Mouse (Mus musculus): ENCODE measurements around the gene Dus1l. TPM values are rescaled to one million over a fixed set of nuclear protein-coding genes. Genes with fewer than 3 reads are reported as not detected.
A peak's percentile ranks its signal among the peaks of the same experiment; 100 is the strongest.
"Not testable (repeated sequence)": the region's sequence is repeated elsewhere in the genome, so short reads cannot be mapped to it uniquely, and the experiment has no call there.

The Dus1l gene
- polyA plus RNA-seq, 1 experiment from 2014 or later, result 17.1 TPM

DNA sequence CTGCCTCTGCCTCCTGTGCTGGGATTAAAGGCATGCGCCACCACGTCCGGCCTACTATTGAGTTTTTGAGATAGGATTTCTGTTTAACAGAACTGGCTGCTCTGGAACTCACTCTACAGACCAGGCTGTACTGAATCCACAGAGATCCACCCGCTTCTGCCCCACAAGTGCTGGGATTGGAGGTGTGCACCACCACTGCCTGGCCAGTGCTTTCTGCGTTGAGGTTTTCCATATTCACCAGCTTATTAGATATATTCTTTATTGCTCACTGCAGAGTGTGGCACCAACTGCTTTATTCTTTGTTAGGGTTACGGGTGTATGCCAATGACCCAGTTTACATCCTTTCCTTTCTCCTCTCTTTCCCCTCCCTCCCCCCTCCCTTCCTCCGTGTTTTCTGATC lies 8.1 kb upstream of the Dus1l start:
- H3K79me2 ChIP-seq (ENCODE audit: inconsistent target), result no peaks in the 10 kb centered on the region
- WGBS (ENCODE audit: missing documents), result 87% methylated on average over 7 of the region's 7 CpGs
- H3K36me3 ChIP-seq (ENCODE audit: inconsistent target), result peaks cover 27% of the 10 kb centered on the region
- H3K4me3 ChIP-seq (ENCODE audit: inconsistent target), result no peak overlapping the region
- no peak overlapping the region for H3K27ac ChIP-seq

- H3K4me3 ChIP-seq (ENCODE audit: inconsistent target), result no peak overlapping the region
- no peaks in the 10 kb centered on the region for H3K36me3 ChIP-seq (ENCODE audit: inconsistent target)
- H3K27ac ChIP-seq, result peak overlapping the region; percentile 28
- 26% methylated on average over 10 of the region's 10 CpGs for WGBS (ENCODE audit: missing documents)
- peaks cover 8% of the 10 kb centered on the region for H3K79me2 ChIP-seq (ENCODE audit: inconsistent target)
Measured at GRCm38 (mm10) chr11:120800061-120800904, 4.1 kb upstream of the Dus1l start.

- Histone ChIP-seq H3K36me3 (ENCODE audit: inconsistent target) (no peaks in the 10 kb centered on the region; the same call in 1 of the 2 replicates), H3K4me3 (ENCODE audit: inconsistent target) (no peak overlapping the region), H3K27ac (no peak overlapping the region), H3K79me2 (ENCODE audit: inconsistent target) (peaks cover 17% of the 10 kb centered on the region)
- 41% methylated on average over 2 of the region's 6 CpGs for WGBS (ENCODE audit: missing documents)
Measured at GRCm38 (mm10) chr11:120799316-120799890, 3.2 kb upstream of the Dus1l start.

- 22% methylated on average over 3 of the region's 3 CpGs for WGBS (ENCODE audit: missing documents)
- no peak overlapping the region for H3K27ac ChIP-seq
- no peak overlapping the region for H3K4me3 ChIP-seq (ENCODE audit: inconsistent target)
- peaks cover 11% of the 10 kb centered on the region; the same call in 1 of the 2 replicates for H3K36me3 ChIP-seq (ENCODE audit: inconsistent target)
- peaks cover 21% of the 10 kb centered on the region for H3K79me2 ChIP-seq (ENCODE audit: inconsistent target)
Measured at GRCm38 (mm10) chr11:120798244-120798643, 2.0 kb upstream of the Dus1l start.

GRCm38 (mm10) chr11:120796614-120796946 lies 377 bp upstream of the Dus1l start:
- peaks cover 21% of the 10 kb centered on the region for H3K79me2 ChIP-seq (ENCODE audit: inconsistent target)
- H3K36me3 ChIP-seq (ENCODE audit: inconsistent target), result peaks cover 26% of the 10 kb centered on the region
- no peak overlapping the region for H3K4me3 ChIP-seq (ENCODE audit: inconsistent target)
- WGBS (ENCODE audit: missing documents), result 31% methylated on average over 8 of the region's 8 CpGs
- H3K27ac ChIP-seq, result peak overlapping the region; percentile 43

- Histone ChIP-seq H3K4me3 (ENCODE audit: inconsistent target) (no peak overlapping the region), H3K36me3 (ENCODE audit: inconsistent target) (peaks cover 57% of the 10 kb centered on the region), H3K27ac (no peak overlapping the region), H3K79me2 (ENCODE audit: inconsistent target) (peaks cover 21% of the 10 kb centered on the region)
- 95% methylated on average over 9 of the region's 9 CpGs for WGBS (ENCODE audit: missing documents)
Measured at GRCm38 (mm10) chr11:120792652-120793051, 3.6 kb downstream of the Dus1l start.

GRCm38 (mm10) chr11:120789810-120790209 lies 6.4 kb downstream of the Dus1l start:
- Histone ChIP-seq H3K79me2 (ENCODE audit: inconsistent target) (peaks cover 21% of the 10 kb centered on the region), H3K27ac (no peak overlapping the region), H3K4me3 (ENCODE audit: inconsistent target) (no peak overlapping the region), H3K36me3 (ENCODE audit: inconsistent target) (peaks cover 68% of the 10 kb centered on the region)
- WGBS (ENCODE audit: missing documents), result 86% methylated on average over 2 of the region's 3 CpGs

DNA sequence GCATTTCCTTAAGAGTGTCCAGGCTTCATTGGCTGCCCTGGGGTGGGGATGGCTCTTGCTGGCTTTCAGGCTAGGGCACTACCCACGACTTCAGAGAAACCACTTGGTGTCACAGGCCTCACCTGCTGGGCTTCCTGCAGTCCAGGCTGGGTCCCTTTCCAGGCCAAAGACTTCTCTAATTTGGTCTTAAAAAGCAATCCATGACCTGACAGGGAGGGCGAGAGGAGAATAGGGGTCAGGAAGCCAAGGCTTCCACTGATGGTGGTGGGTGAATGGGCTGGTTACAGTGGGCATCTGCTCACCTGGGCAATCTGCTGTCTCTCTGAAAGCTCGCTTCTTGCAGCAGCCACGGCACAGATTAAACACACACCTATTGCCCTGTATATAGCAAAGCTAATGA lies 6.8 kb downstream of the Dus1l start:
- H3K36me3 ChIP-seq (ENCODE audit: inconsistent target), result peaks cover 67% of the 10 kb centered on the region
- WGBS (ENCODE audit: missing documents), result 95% methylated on average over 4 of the region's 4 CpGs
- H3K27ac ChIP-seq, result no peak overlapping the region
- H3K79me2 ChIP-seq (ENCODE audit: inconsistent target), result peaks cover 18% of the 10 kb centered on the region
- H3K4me3 ChIP-seq (ENCODE audit: inconsistent target), result no peak overlapping the region

DNA sequence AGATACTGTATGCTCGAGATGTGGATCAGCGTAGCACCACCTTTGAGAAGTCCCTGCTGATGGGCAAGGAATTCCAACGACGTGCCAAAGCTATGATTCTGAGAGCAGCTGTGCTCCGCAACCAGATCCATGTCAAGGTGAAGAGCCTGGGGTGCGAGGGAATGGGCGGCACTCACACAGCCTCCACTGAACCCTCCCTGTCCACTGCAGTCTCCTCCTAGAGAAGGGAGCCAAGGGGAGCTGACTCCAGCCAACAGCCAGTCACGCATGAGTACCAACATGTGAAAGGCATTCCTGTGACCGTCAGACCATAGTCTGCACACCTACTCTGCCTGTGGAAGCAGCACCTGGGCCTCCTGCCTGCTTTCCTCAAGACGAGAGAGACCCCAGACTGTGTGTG lies 7.7 kb downstream of the Dus1l start:
- Histone ChIP-seq H3K79me2 (ENCODE audit: inconsistent target) (peaks cover 15% of the 10 kb centered on the region), H3K36me3 (ENCODE audit: inconsistent target) (peaks cover 59% of the 10 kb centered on the region)
- 96% methylated on average over 4 of the region's 10 CpGs for WGBS (ENCODE audit: missing documents)
- not testable (repeated sequence) for H3K4me3 ChIP-seq (ENCODE audit: inconsistent target); H3K27ac ChIP-seq

DNA sequence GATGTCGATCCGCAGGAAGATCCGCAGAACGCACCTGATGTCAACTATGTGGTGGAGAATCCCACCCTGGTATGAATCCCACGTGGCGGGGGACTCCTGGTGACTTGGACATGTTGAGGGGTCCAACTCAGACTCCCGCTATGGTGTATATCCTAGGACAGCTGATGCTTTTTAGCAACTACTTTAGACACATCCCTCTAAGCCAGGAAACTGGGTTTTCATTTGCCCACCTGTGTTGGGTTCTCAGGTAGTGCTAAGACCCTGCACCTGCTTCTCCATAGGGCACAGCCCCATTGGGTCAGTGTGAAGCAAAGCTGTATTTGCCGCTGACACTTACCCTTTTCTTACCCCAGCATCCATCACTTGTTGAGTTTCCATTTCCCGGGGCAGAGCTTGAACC lies 11.1 kb downstream of the Dus1l start:
- WGBS (ENCODE audit: missing documents), result 51% methylated on average over 9 of the region's 9 CpGs
- peaks cover 28% of the 10 kb centered on the region; the same call in 1 of the 2 replicates for H3K36me3 ChIP-seq (ENCODE audit: inconsistent target)
- H3K27ac ChIP-seq, result no peak overlapping the region
- H3K79me2 ChIP-seq (ENCODE audit: inconsistent target), result peaks cover 15% of the 10 kb centered on the region
- peak overlapping the region; percentile 61 for H3K4me3 ChIP-seq (ENCODE audit: inconsistent target)

- Histone ChIP-seq H3K36me3 (ENCODE audit: inconsistent target) (peaks cover 19% of the 10 kb centered on the region; the same call in 1 of the 2 replicates), H3K4me3 (ENCODE audit: inconsistent target) (peak within 1 kb of the TSS; percentile 61), H3K27ac (no peak within 1 kb of the TSS), H3K79me2 (ENCODE audit: inconsistent target) (peaks cover 15% of the 10 kb centered on the region)
- 0% methylated on average over 38 of the region's 107 CpGs for WGBS (ENCODE audit: missing documents)
Measured at GRCm38 (mm10) chr11:120784064-120784791, 12.0 kb downstream of the Dus1l start, which contains the start of the genes Rfng and Gps1. Gene Rfng, minus strand, starts transcription at chr11:120784207. Gene Gps1, plus strand, starts transcription at chr11:120784272.

DNA sequence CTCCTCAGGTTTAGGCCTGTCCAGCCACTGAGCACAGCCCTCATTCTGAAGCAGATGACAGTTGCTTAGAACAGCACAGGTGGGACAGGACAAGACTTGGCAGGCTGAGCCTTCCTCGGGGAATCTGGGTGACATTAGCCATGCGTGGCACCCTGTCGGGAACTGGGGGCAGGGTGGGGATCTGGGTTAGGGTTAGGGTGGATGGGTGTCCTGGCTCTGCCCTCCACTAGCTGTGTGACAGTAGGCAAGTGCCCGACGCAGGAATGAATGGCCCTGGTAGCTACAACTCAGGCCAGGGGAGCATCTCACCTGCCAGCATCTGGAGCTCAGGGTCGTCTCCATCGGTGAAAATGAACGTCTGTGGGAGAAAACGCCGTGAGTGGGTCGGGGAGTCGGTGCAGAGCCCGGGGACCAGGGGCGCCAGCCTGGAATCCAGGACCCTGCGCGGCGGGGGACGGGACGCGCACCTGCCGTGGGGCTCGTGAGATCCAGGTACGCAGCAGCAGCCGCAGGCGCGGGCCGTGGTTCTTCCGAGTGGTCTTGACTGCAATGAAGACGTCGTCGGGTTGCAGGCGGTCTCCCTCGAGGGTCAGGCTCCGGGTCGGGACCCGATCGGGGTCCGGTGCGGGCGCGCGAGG lies 12.7 kb downstream of the Dus1l start:
- WGBS (ENCODE audit: missing documents), result 6% methylated on average over 38 of the region's 42 CpGs
- Histone ChIP-seq H3K79me2 (ENCODE audit: inconsistent target) (peaks cover 15% of the 10 kb centered on the region), H3K4me3 (ENCODE audit: inconsistent target) (peak overlapping the region; percentile 27), H3K27ac (no peak overlapping the region), H3K36me3 (ENCODE audit: inconsistent target) (peaks cover 16% of the 10 kb centered on the region; the same call in 1 of the 2 replicates)

DNA sequence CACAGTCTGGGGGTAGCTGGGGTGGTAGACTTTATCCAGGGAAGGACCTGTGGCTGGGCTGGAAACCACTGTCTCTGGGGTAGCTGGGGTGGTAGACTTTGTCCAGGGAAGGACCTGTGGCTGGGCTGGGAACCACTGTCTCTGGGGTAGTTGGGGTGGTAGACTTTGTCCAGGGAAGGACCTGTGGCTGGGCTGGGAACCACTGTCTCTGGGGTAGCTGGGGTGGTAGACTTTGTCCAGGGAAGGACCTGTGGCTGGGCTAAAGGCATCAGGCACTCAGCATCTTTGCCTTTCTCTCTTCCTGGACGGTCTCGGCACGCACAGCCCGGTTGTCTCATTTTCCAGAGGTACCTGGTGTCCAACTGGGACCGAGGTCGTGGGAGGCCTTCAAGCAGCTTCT lies 14.8 kb downstream of the Dus1l start:
- not testable (repeated sequence) for H3K4me3 ChIP-seq (ENCODE audit: inconsistent target); H3K27ac ChIP-seq; H3K36me3 ChIP-seq (ENCODE audit: inconsistent target)
- peaks cover 15% of the 10 kb centered on the region for H3K79me2 ChIP-seq (ENCODE audit: inconsistent target)
- WGBS (ENCODE audit: missing documents), result 92% methylated on average over 5 of the region's 6 CpGs

- no peaks in the 10 kb centered on the region for H3K36me3 ChIP-seq (ENCODE audit: inconsistent target)
- H3K79me2 ChIP-seq (ENCODE audit: inconsistent target), result peaks cover 3% of the 10 kb centered on the region
- no peak overlapping the region for H3K4me3 ChIP-seq (ENCODE audit: inconsistent target)
- WGBS (ENCODE audit: missing documents), result 100% methylated on average over 1 of the region's 1 CpGs
- no peak overlapping the region for H3K27ac ChIP-seq
Measured at GRCm38 (mm10) chr11:120779876-120780275, 16.3 kb downstream of the Dus1l start.

Data from macrophage (primary cell).